Mouse (Mus musculus) layer of hippocampus, adult 9-10 months (tissue): ENCODE results near the gene Apex1.
"Not testable (repeated sequence)": the region's sequence is repeated elsewhere in the genome, so short reads cannot be mapped to it uniquely, and the experiment has no call there.

Experiments used
- DNase-seq: peaks from one replicate; pipeline ENCODE4 v3.0.0; 2022; ENCODE audit warnings: low spot score

Apex1 gene

GRCm38 (mm10) chr14:50969558-50970544, 45.1 kb downstream of the Apex1 start:
- DNase-seq: no peak

- no peak for DNase-seq
Measured at GRCm38 (mm10) chr14:50970822-50971221, 46.1 kb downstream of the Apex1 start.

GRCm38 (mm10) chr14:50973054-50973453, 48.3 kb downstream of the Apex1 start:
- not testable (repeated sequence) for DNase-seq

GRCm38 (mm10) chr14:50973700-50974099, 48.9 kb downstream of the Apex1 start:
- DNase-seq: no peak

GRCm38 (mm10) chr14:50975001-50975400, 50.2 kb downstream of the Apex1 start:
- no peak for DNase-seq

GRCm38 (mm10) chr14:50976674-50977073, 51.9 kb downstream of the Apex1 start:
- DNase-seq: no peak
